Mouse (Mus musculus): ENCODE measurements at regions not wholly inside any gene's neighbourhood (a gene's known extent, or its start where the extent isn't known, plus 50 kb on each side); places are given as distances from the start of the nearest gene placed in this dataset.

DNA sequence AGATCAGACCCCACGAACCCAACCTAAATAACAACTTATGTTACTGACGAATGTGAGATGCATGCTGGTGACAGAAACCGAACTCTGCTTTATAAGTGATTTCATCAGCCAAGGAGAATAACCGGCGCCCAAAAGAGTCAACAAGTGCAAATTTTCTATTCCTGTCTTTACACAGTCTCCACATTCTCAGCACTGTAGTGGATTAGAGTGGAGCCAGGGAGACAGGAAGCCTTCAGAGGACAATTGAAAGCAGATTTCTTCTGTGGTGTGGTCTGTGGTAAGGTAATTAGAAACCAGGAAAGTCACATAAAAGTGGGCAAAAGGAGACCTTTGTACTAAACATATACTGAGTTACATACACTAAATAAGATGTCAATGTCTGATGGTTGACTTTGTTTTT is 68.0 kb upstream of the Gm34302 start:
- DNase-seq (ENCODE audit: low spot score in 2 of 2): no peak

DNA sequence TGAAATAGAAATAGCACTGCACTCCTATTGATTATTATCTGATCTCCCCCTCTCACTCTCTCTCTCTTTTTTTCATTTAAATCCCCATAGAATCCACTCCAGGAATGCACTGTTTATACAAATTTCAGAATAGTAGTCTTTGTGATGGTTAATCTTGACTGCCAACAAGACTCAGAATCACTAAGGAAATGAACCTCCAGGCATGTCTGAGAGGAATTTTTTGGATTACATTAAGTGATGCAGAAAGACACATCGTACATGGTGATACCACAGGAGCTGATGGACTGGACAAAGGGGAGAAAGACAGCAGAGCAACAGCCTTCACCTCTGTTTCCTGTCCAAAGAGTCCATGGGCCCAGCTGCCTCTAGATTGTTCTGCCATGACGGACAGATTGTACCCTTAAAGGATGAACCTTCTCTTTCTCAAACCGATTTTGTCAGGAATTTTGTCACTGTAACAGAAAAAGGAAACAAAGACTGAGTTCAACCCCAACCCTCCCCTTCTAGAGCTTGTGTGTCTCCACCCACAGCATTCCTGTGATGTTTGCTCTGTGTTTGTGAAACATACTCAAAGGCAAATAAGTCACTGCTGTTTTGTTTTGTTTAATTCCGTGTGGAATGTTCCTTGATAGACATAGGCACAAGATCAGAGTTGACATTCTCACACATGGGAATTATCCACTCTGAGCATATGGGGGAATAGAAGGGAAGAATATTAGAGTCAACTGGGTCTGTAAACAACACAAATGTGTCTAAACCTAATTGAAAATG is 59.1 kb upstream of the Gm34302 start:
- no peak for DNase-seq (ENCODE audit: low spot score in 2 of 2)

- no peak for DNase-seq (ENCODE audit: low spot score in 2 of 2)
Measured at GRCm38 (mm10) chr3:63538881-63539280, 55.2 kb upstream of the Gm34302 start.

- DNase-seq (ENCODE audit: low spot score in 2 of 2): no peak
Measured at GRCm38 (mm10) chr3:63534141-63534540, 50.5 kb upstream of the Gm34302 start.
